Mouse (Mus musculus): Measurements from ENCODE around the gene Jagn1. TPM values are rescaled to one million over a fixed set of nuclear protein-coding genes. Genes with fewer than 3 reads are reported as not detected.

Gene Jagn1
- polyA plus RNA-seq, 1 experiment from 2014 or later = 30.1 TPM

DNA sequence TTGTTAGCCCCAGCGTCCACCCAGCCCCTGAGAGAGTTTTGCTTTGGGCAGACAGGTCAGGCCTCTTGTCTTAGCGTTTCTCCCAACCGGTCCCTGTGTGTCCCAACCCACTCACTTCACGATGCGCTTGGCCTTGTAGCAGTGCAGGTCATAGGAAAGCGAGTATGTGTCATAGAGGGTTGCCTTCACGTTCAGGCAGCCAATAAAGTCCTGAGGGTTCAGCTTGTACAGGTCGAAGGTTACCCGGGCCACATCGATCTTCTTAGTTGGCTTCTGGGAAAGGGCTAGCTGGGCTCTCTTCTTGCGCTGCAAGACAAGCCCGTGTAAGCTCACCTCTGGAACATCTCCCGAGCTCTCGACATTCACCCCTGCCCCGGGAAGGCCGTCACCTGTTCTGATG is 14.4 kb upstream of the Jagn1 start:
- no peak overlapping the region for H3K27ac ChIP-seq (ENCODE audit: low read length)
- ATAC-seq (ENCODE audit: low read depth) = peak; percentile 75
- H3K4me2 ChIP-seq (ENCODE audit: low read depth, low read length) = no peak overlapping the region
- H3K4me3 ChIP-seq (ENCODE audit: low read depth, low read length) = peak overlapping the region; percentile 3; the same call in 1 of the 2 replicates
- no peak overlapping the region for H3K9ac ChIP-seq (ENCODE audit: low read depth, low read length)
- WGBS (ENCODE audit: insufficient replicate concordance) = 80% methylated on average over 16 of the region's 16 CpGs
- H3K36me3 ChIP-seq (ENCODE audit: control insufficient read depth, insufficient read depth) = no peaks in the 10 kb centered on the region
- no peaks in the 10 kb centered on the region for H3K27me3 ChIP-seq (ENCODE audit: control insufficient read depth, insufficient read depth, low read depth, low read length)
- no peaks in the 10 kb centered on the region for H3K9me3 ChIP-seq (replicated peaks; ENCODE audit: control insufficient read depth, low read length)
- H3K4me1 ChIP-seq (ENCODE audit: control insufficient read depth, low read depth, low read length) = no peaks in the 10 kb centered on the region

DNA sequence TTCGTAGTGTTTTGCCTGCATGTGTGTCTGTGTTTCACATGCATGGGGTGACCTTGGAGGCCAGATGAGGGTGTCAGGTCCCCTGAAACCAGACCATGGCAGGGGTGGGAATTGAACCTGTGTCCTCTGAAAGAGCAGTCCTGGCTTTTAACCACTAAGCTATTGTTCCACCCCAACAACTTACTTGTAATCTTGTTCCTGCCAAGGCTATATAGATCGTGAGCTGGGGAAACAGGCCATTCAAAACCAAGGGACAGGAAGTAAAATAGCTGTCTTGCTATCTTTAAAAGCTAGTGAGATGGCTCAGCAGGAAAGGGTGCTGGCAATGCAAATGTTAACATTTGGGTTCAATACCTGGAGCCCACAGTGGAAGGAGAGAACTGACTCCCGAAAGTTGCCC is 12.4 kb upstream of the Jagn1 start:
- no peak for ATAC-seq (ENCODE audit: low read depth)
- Histone ChIP-seq H3K27ac (ENCODE audit: low read length) (no peak overlapping the region), H3K27me3 (ENCODE audit: control insufficient read depth, insufficient read depth, low read depth, low read length) (no peaks in the 10 kb centered on the region), H3K4me3 (ENCODE audit: low read depth, low read length) (no peak overlapping the region), H3K4me1 (ENCODE audit: control insufficient read depth, low read depth, low read length) (no peaks in the 10 kb centered on the region), H3K36me3 (ENCODE audit: control insufficient read depth, insufficient read depth) (no peaks in the 10 kb centered on the region), H3K4me2 (ENCODE audit: low read depth, low read length) (no peak overlapping the region), H3K9me3 (replicated peaks; ENCODE audit: control insufficient read depth, low read length) (no peaks in the 10 kb centered on the region), H3K9ac (ENCODE audit: low read depth, low read length) (no peak overlapping the region)
- 38% methylated on average over 3 of the region's 3 CpGs for WGBS (ENCODE audit: insufficient replicate concordance)

DNA sequence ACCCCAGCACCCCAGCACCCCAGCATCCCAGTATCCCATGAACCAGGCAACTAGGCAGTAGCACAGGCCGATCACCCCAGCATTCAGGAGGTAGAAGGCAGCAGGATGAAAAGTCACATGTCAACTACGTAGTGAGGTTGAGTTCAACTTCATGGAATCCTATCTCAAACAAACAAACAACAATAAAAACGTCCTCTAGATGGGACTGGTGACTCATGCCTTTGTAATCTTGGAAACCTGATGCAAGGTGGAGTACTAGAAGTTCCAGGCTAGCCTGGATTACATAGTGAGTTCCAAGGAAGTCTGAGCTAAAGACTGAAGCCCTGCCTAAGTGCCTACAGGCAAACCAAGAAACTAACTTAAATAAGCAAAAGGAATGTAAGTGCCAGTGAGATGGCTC is 11.5 kb upstream of the Jagn1 start:
- 51% methylated on average over 3 of the region's 3 CpGs for WGBS (ENCODE audit: insufficient replicate concordance)
- Histone ChIP-seq H3K27ac (ENCODE audit: low read length) (no peak overlapping the region), H3K9me3 (replicated peaks; ENCODE audit: control insufficient read depth, low read length) (no peaks in the 10 kb centered on the region), H3K4me3 (ENCODE audit: low read depth, low read length) (no peak overlapping the region), H3K36me3 (ENCODE audit: control insufficient read depth, insufficient read depth) (no peaks in the 10 kb centered on the region), H3K4me1 (ENCODE audit: control insufficient read depth, low read depth, low read length) (no peaks in the 10 kb centered on the region), H3K9ac (ENCODE audit: low read depth, low read length) (no peak overlapping the region), H3K27me3 (ENCODE audit: control insufficient read depth, insufficient read depth, low read depth, low read length) (no peaks in the 10 kb centered on the region), H3K4me2 (ENCODE audit: low read depth, low read length) (no peak overlapping the region)
- ATAC-seq (ENCODE audit: low read depth) = no peak

DNA sequence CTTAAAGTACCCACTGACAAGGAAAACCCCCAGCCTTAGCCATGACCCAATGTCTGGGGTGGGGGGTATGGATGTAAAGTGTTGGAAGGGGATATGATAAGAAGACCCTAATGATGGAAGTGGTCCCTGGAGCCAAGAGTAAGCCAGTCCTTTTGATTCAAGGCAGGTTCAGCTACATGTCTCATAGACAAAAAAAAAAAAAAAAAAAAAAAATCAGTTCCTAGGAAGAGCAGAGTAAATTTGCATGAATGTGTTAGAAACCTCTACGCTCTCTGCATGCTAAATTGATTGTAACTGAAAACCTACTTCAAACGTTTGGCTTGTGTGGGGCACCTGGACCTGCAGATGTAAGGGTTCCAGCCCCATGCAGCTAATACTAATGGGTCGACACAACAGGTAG is 10.6 kb upstream of the Jagn1 start:
- H3K27me3 ChIP-seq (ENCODE audit: control insufficient read depth, insufficient read depth, low read depth, low read length) = no peaks in the 10 kb centered on the region
- H3K9me3 ChIP-seq (replicated peaks; ENCODE audit: control insufficient read depth, low read length) = no peaks in the 10 kb centered on the region
- no peak overlapping the region for H3K4me2 ChIP-seq (ENCODE audit: low read depth, low read length)
- H3K4me1 ChIP-seq (ENCODE audit: control insufficient read depth, low read depth, low read length) = no peaks in the 10 kb centered on the region
- no peak overlapping the region for H3K9ac ChIP-seq (ENCODE audit: low read depth, low read length)
- H3K36me3 ChIP-seq (ENCODE audit: control insufficient read depth, insufficient read depth) = no peaks in the 10 kb centered on the region
- H3K27ac ChIP-seq (ENCODE audit: low read length) = no peak overlapping the region
- no peak for ATAC-seq (ENCODE audit: low read depth)
- no peak overlapping the region for H3K4me3 ChIP-seq (ENCODE audit: low read depth, low read length)
- 49% methylated on average over 3 of the region's 3 CpGs for WGBS (ENCODE audit: insufficient replicate concordance)

DNA sequence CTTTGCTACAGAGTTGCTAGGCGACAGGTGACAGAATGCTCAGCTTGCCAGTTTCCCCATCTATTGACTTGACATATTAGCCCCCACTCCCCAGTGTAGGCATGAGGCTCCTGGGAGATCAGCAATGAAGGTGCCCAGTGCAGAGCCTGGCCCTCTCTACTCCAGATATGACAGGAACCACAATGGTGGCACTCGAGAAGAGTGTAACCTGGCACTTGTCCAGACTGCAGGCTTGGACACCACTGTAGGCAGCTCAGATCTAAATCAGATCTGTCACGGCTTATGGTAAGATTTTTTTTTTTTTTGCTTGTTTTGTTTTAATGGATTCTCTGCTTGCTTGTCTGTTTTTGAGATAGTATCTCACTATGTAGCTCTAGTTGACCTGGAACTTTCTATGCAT is 8.7 kb upstream of the Jagn1 start:
- H3K27me3 ChIP-seq (ENCODE audit: control insufficient read depth, insufficient read depth, low read depth, low read length) = no peaks in the 10 kb centered on the region
- no peak overlapping the region for H3K9ac ChIP-seq (ENCODE audit: low read depth, low read length)
- H3K36me3 ChIP-seq (ENCODE audit: control insufficient read depth, insufficient read depth) = no peaks in the 10 kb centered on the region
- WGBS (ENCODE audit: insufficient replicate concordance) = 48% methylated on average over 3 of the region's 3 CpGs
- H3K4me3 ChIP-seq (ENCODE audit: low read depth, low read length) = no peak overlapping the region
- no peak for ATAC-seq (ENCODE audit: low read depth)
- no peak overlapping the region for H3K4me2 ChIP-seq (ENCODE audit: low read depth, low read length)
- H3K9me3 ChIP-seq (replicated peaks; ENCODE audit: control insufficient read depth, low read length) = no peaks in the 10 kb centered on the region
- H3K4me1 ChIP-seq (ENCODE audit: control insufficient read depth, low read depth, low read length) = no peaks in the 10 kb centered on the region
- H3K27ac ChIP-seq (ENCODE audit: low read length) = no peak overlapping the region

DNA sequence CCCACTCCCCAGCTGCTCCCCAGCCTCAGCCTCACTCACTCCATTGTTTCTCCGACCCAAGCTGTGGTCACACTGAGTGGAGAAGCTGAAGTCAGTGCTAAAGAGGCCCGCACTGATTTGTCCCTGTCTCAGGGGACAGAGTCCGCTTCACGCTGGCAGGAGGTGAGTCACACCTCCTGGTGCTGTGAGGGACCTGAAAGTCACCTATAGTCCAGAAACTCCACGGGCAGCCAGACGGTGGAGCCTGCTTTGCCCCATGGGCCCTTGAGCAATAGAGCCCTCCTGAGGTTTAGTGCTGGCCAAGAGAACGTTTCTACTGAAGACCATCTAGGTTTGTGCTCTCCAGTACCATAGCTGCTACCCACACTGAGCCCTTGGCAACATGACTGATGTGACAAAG is 7.7 kb upstream of the Jagn1 start:
- Histone ChIP-seq H3K27ac (ENCODE audit: low read length) (no peak overlapping the region), H3K9ac (ENCODE audit: low read depth, low read length) (no peak overlapping the region), H3K27me3 (ENCODE audit: control insufficient read depth, insufficient read depth, low read depth, low read length) (no peaks in the 10 kb centered on the region), H3K4me1 (ENCODE audit: control insufficient read depth, low read depth, low read length) (no peaks in the 10 kb centered on the region), H3K4me3 (ENCODE audit: low read depth, low read length) (no peak overlapping the region), H3K4me2 (ENCODE audit: low read depth, low read length) (no peak overlapping the region), H3K36me3 (ENCODE audit: control insufficient read depth, insufficient read depth) (no peaks in the 10 kb centered on the region), H3K9me3 (replicated peaks; ENCODE audit: control insufficient read depth, low read length) (no peaks in the 10 kb centered on the region)
- no peak for ATAC-seq (ENCODE audit: low read depth)
- 50% methylated on average over 7 of the region's 7 CpGs for WGBS (ENCODE audit: insufficient replicate concordance)

DNA sequence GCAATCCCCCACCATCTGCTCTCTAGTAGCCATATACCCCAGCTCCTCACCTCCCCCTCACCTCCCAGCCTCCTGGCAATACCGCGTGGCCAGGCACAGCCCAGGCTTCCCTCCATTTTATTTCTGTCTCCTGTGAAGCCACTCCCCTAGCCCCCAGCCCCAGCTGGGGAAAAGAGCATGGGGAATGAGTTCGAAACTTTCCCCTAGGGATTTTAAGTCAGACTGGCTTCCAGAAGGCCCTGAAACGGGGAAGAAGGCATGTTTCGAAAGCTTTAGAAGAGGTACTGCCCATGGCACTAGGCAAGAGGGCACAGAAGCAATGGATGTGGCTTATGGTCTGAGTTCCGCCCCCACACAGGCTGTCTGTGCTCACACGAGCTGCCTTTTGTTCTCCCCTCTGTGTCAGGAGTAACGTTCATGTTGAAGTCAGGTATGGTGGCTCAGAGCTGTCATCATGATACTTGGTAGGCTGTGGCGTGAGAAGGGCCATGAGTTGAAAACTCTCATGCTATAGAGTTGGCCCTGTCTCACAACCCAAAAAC is 6.6 kb upstream of the Jagn1 start, which contains the start of gene Cidec:
TSS of gene Cidec (minus strand) at position 97 of the 542 bp plus-strand sequence.
- no peak within 1 kb of the TSS for H3K9ac ChIP-seq (ENCODE audit: low read depth, low read length)
- H3K27me3 ChIP-seq (ENCODE audit: control insufficient read depth, insufficient read depth, low read depth, low read length) = no peaks in the 10 kb centered on the region
- H3K27ac ChIP-seq (ENCODE audit: low read length) = no peak within 1 kb of the TSS
- no peak for ATAC-seq (ENCODE audit: low read depth)
- no peak within 1 kb of the TSS for H3K4me3 ChIP-seq (ENCODE audit: low read depth, low read length)
- whole genome bisulfite sequencing (ENCODE audit: insufficient replicate concordance) = 53% methylated on average over 9 of the region's 9 CpGs
- no peak within 1 kb of the TSS for H3K4me2 ChIP-seq (ENCODE audit: low read depth, low read length)
- H3K4me1 ChIP-seq (ENCODE audit: control insufficient read depth, low read depth, low read length) = no peaks in the 10 kb centered on the region
- no peaks in the 10 kb centered on the region for H3K36me3 ChIP-seq (ENCODE audit: control insufficient read depth, insufficient read depth)
- no peaks in the 10 kb centered on the region for H3K9me3 ChIP-seq (replicated peaks; ENCODE audit: control insufficient read depth, low read length)

DNA sequence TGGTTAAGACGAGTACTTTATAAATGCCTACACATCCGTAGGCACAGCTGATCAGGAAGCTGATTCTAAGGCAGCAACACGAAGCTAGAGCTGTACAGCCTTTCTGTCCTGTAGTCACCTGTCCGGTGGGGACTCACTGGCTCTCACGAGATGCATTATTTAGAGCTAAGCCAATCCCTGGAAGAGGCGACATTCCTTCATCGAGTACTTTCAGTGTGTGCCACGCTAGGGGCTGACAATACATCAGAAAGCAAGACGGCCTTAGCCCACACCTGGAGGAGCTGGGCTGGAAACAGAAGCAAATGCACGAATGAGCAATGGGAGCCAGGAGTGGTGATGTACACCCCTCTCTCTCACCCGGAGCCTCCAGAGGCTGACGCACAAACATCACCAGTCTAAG is 5.2 kb upstream of the Jagn1 start:
- no peak for ATAC-seq (ENCODE audit: low read depth)
- Histone ChIP-seq H3K4me2 (ENCODE audit: low read depth, low read length) (no peak overlapping the region), H3K4me3 (ENCODE audit: low read depth, low read length) (no peak overlapping the region), H3K36me3 (ENCODE audit: control insufficient read depth, insufficient read depth) (no peaks in the 10 kb centered on the region), H3K27me3 (ENCODE audit: control insufficient read depth, insufficient read depth, low read depth, low read length) (no peaks in the 10 kb centered on the region), H3K4me1 (ENCODE audit: control insufficient read depth, low read depth, low read length) (peaks cover 3% of the 10 kb centered on the region; the same call in 1 of the 2 replicates), H3K27ac (ENCODE audit: low read length) (no peak overlapping the region), H3K9ac (ENCODE audit: low read depth, low read length) (no peak overlapping the region), H3K9me3 (replicated peaks; ENCODE audit: control insufficient read depth, low read length) (no peaks in the 10 kb centered on the region)
- WGBS (ENCODE audit: insufficient replicate concordance) = 64% methylated on average over 12 of the region's 12 CpGs

DNA sequence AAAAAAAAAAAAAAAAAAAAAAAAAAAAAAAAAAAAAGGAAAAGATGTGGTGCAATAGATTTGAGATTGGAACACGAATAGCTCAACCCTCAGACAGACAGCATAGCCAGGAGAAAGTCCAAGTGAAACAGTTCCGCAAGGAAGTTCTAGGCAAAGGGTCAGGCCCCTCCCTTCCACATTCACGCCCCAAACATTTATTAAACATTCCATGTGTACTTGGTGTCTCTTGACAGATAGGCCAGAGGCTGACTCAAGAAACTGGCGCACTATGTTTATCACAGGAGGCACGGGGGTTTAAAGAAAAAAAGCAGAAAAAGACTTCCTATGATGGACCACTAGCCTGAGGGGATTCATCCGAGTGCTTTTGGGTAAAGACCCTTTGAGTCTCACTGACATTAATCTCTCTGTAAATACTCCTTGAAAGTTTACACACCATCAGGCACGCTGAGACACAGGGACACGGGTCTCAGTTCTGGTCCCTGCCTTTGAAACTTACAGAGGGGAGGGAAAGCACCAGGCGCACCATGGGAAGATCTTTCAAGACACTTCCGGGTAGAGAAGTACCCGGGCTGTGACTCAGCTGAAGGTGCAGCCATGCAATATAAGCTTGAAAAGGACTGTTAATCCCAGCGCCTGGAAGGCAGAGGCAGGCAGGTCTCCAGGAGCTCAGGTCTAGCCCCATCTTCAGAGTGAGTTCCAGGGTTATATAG is 3.5 kb upstream of the Jagn1 start:
- 46% methylated on average over 12 of the region's 12 CpGs for WGBS (ENCODE audit: insufficient replicate concordance)
- H3K27me3 ChIP-seq (ENCODE audit: control insufficient read depth, insufficient read depth, low read depth, low read length) = no peaks in the 10 kb centered on the region
- no peaks in the 10 kb centered on the region for H3K36me3 ChIP-seq (ENCODE audit: control insufficient read depth, insufficient read depth)
- H3K4me1 ChIP-seq (ENCODE audit: control insufficient read depth, low read depth, low read length) = peaks cover 15% of the 10 kb centered on the region
- H3K4me2 ChIP-seq (ENCODE audit: low read depth, low read length) = no peak overlapping the region
- no peak for ATAC-seq (ENCODE audit: low read depth)
- H3K9me3 ChIP-seq (replicated peaks; ENCODE audit: control insufficient read depth, low read length) = no peaks in the 10 kb centered on the region
- H3K27ac ChIP-seq (ENCODE audit: low read length) = no peak overlapping the region
- H3K4me3 ChIP-seq (ENCODE audit: low read depth, low read length) = no peak overlapping the region
- H3K9ac ChIP-seq (ENCODE audit: low read depth, low read length) = no peak overlapping the region
